Mouse (Mus musculus) neural tube, embryonic 14.5 days (tissue): ENCODE results near the gene Lbx2. TPM values are rescaled to one million over a fixed set of nuclear protein-coding genes. Genes with fewer than 3 reads are reported as not detected.
A peak's percentile ranks its signal among the peaks of the same experiment; 100 is the strongest.

ENCODE experiments used
- ATAC-seq: fragments of 200-750 bp; cut with Nextera tagmentation; 2 replicates; pipeline ENCODE4 v1.8.0; 2017; ENCODE audit warnings: low read depth, mild to moderate bottlenecking, moderate TSS enrichment, moderate library complexity
- H3K27ac ChIP-seq: fragments of 300-500 bp; sonication (generic); 2 replicates; pipeline ENCODE4 v1.5.1; 2014; ENCODE audit warnings: low read depth, mild to moderate bottlenecking, control low read depth, low read length, moderate library complexity, mixed read lengths
- H3K27me3 ChIP-seq: fragments of 300-500 bp; sonication (generic); 2 replicates; pipeline ENCODE4 v1.6.1; 2014; ENCODE audit warnings: low read length; ENCODE audit not compliant: control insufficient read depth, insufficient read depth
- H3K36me3 ChIP-seq: fragments of 300-500 bp; sonication (generic); 2 replicates; pipeline ENCODE4 v1.6.1; 2014; ENCODE audit warnings: low read length, mixed read lengths; ENCODE audit not compliant: control insufficient read depth, insufficient read depth
- H3K4me1 ChIP-seq: fragments of 300-500 bp; sonication (generic); 2 replicates; pipeline ENCODE4 v1.6.1; 2014; ENCODE audit warnings: low read length; ENCODE audit not compliant: control insufficient read depth, insufficient read depth
- H3K4me2 ChIP-seq: fragments of 300-500 bp; sonication (generic); 2 replicates; pipeline ENCODE4 v1.6.1; 2014; ENCODE audit warnings: mild to moderate bottlenecking, low read depth, low read length, control low read depth
- H3K4me3 ChIP-seq: fragments of 300-500 bp; sonication (generic); 2 replicates; pipeline ENCODE4 v1.5.1; 2014; ENCODE audit warnings: low read depth, low read length, control low read depth, mixed read lengths
- H3K9ac ChIP-seq: fragments of 300-500 bp; sonication (generic); replicated peaks from 2 replicates; pipeline ENCODE4 v1.6.1; 2014; ENCODE audit warnings: low read depth, mild to moderate bottlenecking, control low read depth, low read length, mixed read lengths
- H3K9me3 ChIP-seq: fragments of 300-500 bp; sonication (generic); 2 replicates; pipeline ENCODE4 v1.6.1; 2016; ENCODE audit warnings: low read length; ENCODE audit not compliant: control insufficient read depth
- WGBS: fragments of 180-500 bp; shearing (Covaris S2); extraction: QIAGEN DNeasy Blood & Tissue Kit; methylation state at CpG from one replicate; pipeline ENCODE4 v1.1.7; 2014; 5-methylcytosine and 5-hydroxymethylcytosine counted together
- microRNA counts: library from miRNA; unstranded; fragments of <30 nt; microRNA quantifications from one replicate; lab custom pipeline; 2016
- microRNA-seq: library from miRNA; unstranded; fragments of <30 nt; microRNA quantifications from one replicate; pipeline ENCODE4, GENCODE M21; 2016
- polyA plus RNA-seq: library from polyadenylated mRNA; unstranded; fragments of >200 nt; fragmentation: Nextera tagmentation; extraction: Ambion mirVana; gene quantifications from 2 replicates; pipeline ENCODE4 v1.2.1, GENCODE M21; 2014

Gene Lbx2
- polyA plus RNA-seq, 1 experiment from 2014 or later: not detected

GRCm38 (mm10) chr6:83134951-83135513 is 48.9 kb downstream of the Lbx2 start, which contains the start of gene Rtkn:
TSS of gene Rtkn (plus strand) at chr6:83135463.
- Histone ChIP-seq H3K4me3 (peak within 1 kb of the TSS; percentile 7; the same call in 1 of the 2 replicates), H3K36me3 (no peaks in the 10 kb centered on the region), H3K4me1 (peaks cover 5% of the 10 kb centered on the region; the same call in 1 of the 2 replicates), H3K4me2 (peak within 1 kb of the TSS; percentile 50; the same call in 1 of the 2 replicates), H3K27ac (no peak within 1 kb of the TSS), H3K27me3 (no peaks in the 10 kb centered on the region), H3K9me3 (no peaks in the 10 kb centered on the region), H3K9ac (peak within 1 kb of the TSS; percentile 21; the same call in 1 of the 2 replicates)
- ATAC-seq: no peak
- 69% methylated on average over 7 of the region's 7 CpGs for WGBS

GRCm38 (mm10) chr6:83135571-83136161 is 49.5 kb downstream of the Lbx2 start:
- WGBS: 6% methylated on average over 37 of the region's 37 CpGs
- peaks cover 5% of the 10 kb centered on the region; the same call in 1 of the 2 replicates for H3K4me1 ChIP-seq
- no peak for ATAC-seq
- peak overlapping the region; percentile 21; the same call in 1 of the 2 replicates for H3K9ac ChIP-seq
- H3K9me3 ChIP-seq: no peaks in the 10 kb centered on the region
- peak overlapping the region; percentile 50; the same call in 1 of the 2 replicates for H3K4me2 ChIP-seq
- H3K4me3 ChIP-seq: peak overlapping the region; percentile 7; the same call in 1 of the 2 replicates
- H3K27me3 ChIP-seq: no peaks in the 10 kb centered on the region
- H3K36me3 ChIP-seq: no peaks in the 10 kb centered on the region
- H3K27ac ChIP-seq: no peak overlapping the region

GRCm38 (mm10) chr6:83136291-83136880 is 50.2 kb downstream of the Lbx2 start:
- Histone ChIP-seq H3K36me3 (no peaks in the 10 kb centered on the region), H3K27me3 (no peaks in the 10 kb centered on the region), H3K9me3 (no peaks in the 10 kb centered on the region), H3K4me1 (peaks cover 5% of the 10 kb centered on the region; the same call in 1 of the 2 replicates), H3K9ac (peak overlapping the region; percentile 58), H3K4me2 (peak overlapping the region; percentile 50), H3K27ac (peak overlapping the region; percentile 85), H3K4me3 (peak overlapping the region; percentile 29)
- WGBS: 16% methylated on average over 5 of the region's 5 CpGs
- ATAC-seq: peak; percentile 2; the same call in 1 of the 2 replicates

GRCm38 (mm10) chr6:83136881-83137575 is 50.9 kb downstream of the Lbx2 start:
- WGBS: 1% methylated on average over 26 of the region's 26 CpGs

GRCm38 (mm10) chr6:83137576-83137950 is 51.4 kb downstream of the Lbx2 start:
- Histone ChIP-seq H3K9ac (peak overlapping the region; percentile 58), H3K4me1 (peaks cover 14% of the 10 kb centered on the region), H3K4me3 (peak overlapping the region; percentile 29), H3K4me2 (peak overlapping the region; percentile 50), H3K27me3 (no peaks in the 10 kb centered on the region), H3K36me3 (no peaks in the 10 kb centered on the region), H3K9me3 (no peaks in the 10 kb centered on the region), H3K27ac (peak overlapping the region; percentile 85)
- WGBS: 4% methylated on average over 12 of the region's 12 CpGs
- peak; percentile 54 for ATAC-seq

More at GRCm38 (mm10) chr6:83136881-83137575, 50.9 kb downstream of the Lbx2 start:
- Histone ChIP-seq H3K4me3 (peak overlapping the region; percentile 29), H3K4me1 (peaks cover 8% of the 10 kb centered on the region), H3K4me2 (peak overlapping the region; percentile 50), H3K36me3 (no peaks in the 10 kb centered on the region), H3K27ac (peak overlapping the region; percentile 85), H3K9me3 (no peaks in the 10 kb centered on the region), H3K27me3 (no peaks in the 10 kb centered on the region), H3K9ac (peak overlapping the region; percentile 58)
- ATAC-seq: peak; percentile 74

MicroRNAs within 50 kb of the gene (microRNA counts, 519-probe panel; counts per million panel counts)
- microRNA mmu-miR-3470a+mmu-miR-3470b (lab: Ali Mortazavi, UCI): not detected

Small RNAs within 50 kb of the gene (microRNA-seq; reads per million reads assigned to microRNA genes)
- not detected for gene Mir3470a
- gene Mir7040: not detected

Other genes starting within 250 kb of the Lbx2 start
- gene Sema4f, start 146.6 kb upstream of the Lbx2 start, polyA plus RNA-seq: 13.7 and 19.5 TPM in 2 replicates
- not detected in 2 replicates for gene M1ap, start 139.5 kb upstream of the Lbx2 start, polyA plus RNA-seq
- 1.0 and 2.0 TPM in 2 replicates for gene Dok1, start 52.9 kb upstream of the Lbx2 start, polyA plus RNA-seq
- gene Loxl3, start 52.2 kb upstream of the Lbx2 start, polyA plus RNA-seq: 4.2 and 6.1 TPM in 2 replicates
- 122 and 123 TPM in 2 replicates for gene Aup1, start 31.8 kb upstream of the Lbx2 start, polyA plus RNA-seq
- 37.8 and 45.9 TPM in 2 replicates for gene Htra2, start 31.1 kb upstream of the Lbx2 start, polyA plus RNA-seq
- 0.24 and 0.54 TPM in 2 replicates for gene Dqx1, start 28.5 kb upstream of the Lbx2 start, polyA plus RNA-seq
- 7.1 TPM in 1 of 2 replicates, not detected in the other for gene Tlx2, start 16.1 kb upstream of the Lbx2 start, polyA plus RNA-seq
- gene Pcgf1, start 8.5 kb upstream of the Lbx2 start, polyA plus RNA-seq: 44.9 and 46.6 TPM in 2 replicates
- gene Ccdc142, start 15.2 kb downstream of the Lbx2 start, polyA plus RNA-seq: 5.6 and 6.3 TPM in 2 replicates
- gene Gm42688, start 15.2 kb downstream of the Lbx2 start, polyA plus RNA-seq: 3.7 and 4.3 TPM in 2 replicates
- 118 and 119 TPM in 2 replicates for gene Mrpl53, start 22.7 kb downstream of the Lbx2 start, polyA plus RNA-seq
- gene Mogs, start 29.1 kb downstream of the Lbx2 start, polyA plus RNA-seq: 21.9 and 25.3 TPM in 2 replicates
- gene Wbp1, start 35.2 kb downstream of the Lbx2 start, polyA plus RNA-seq: 129 and 146 TPM in 2 replicates
- gene Ino80b, start 39.1 kb downstream of the Lbx2 start, polyA plus RNA-seq: 13.5 and 14.3 TPM in 2 replicates
- 6.3 and 8.8 TPM in 2 replicates for gene Rtkn, start 49.1 kb downstream of the Lbx2 start, polyA plus RNA-seq
- 18.2 and 25.7 TPM in 2 replicates for gene Wdr54, start 70.0 kb downstream of the Lbx2 start, polyA plus RNA-seq
- gene 1700003E16Rik, start 70.0 kb downstream of the Lbx2 start, polyA plus RNA-seq: 4.2 and 7.8 TPM in 2 replicates
- 122 and 147 TPM in 2 replicates for gene Dctn1, start 79.6 kb downstream of the Lbx2 start, polyA plus RNA-seq
- not detected in 2 replicates for gene Slc4a5, start 133.5 kb downstream of the Lbx2 start, polyA plus RNA-seq
- 28.7 and 30.7 TPM in 2 replicates for gene Mthfd2, start 239.5 kb downstream of the Lbx2 start, polyA plus RNA-seq
- 22.3 and 32.2 TPM in 2 replicates for gene Mob1a, start 239.6 kb downstream of the Lbx2 start, polyA plus RNA-seq